Mouse (Mus musculus) WW6 (cell line): Measurements from ENCODE around the gene Fsip1.
"Not testable (repeated sequence)": the region's sequence is repeated elsewhere in the genome, so short reads cannot be mapped to it uniquely, and the experiment has no call there.

ENCODE experiments used
- DNase-seq: peaks from one replicate; pipeline ENCODE4 v3.0.0-alpha.2; 2013; ENCODE audit warnings: low read depth, low spot score

Gene Fsip1

GRCm38 (mm10) chr2:118179472-118179871 is 77.3 kb downstream of the Fsip1 start:
- DNase-seq: peak; percentile 31

- DNase-seq: no peak
These were observed 82.0 kb downstream of the Fsip1 start for GRCm38 (mm10) chr2:118174558-118175383.

- DNase-seq: no peak
These were observed 88.5 kb downstream of the Fsip1 start for GRCm38 (mm10) chr2:118168225-118168624.

- no peak for DNase-seq
These were observed 89.0 kb downstream of the Fsip1 start for GRCm38 (mm10) chr2:118167731-118168130.

DNA sequence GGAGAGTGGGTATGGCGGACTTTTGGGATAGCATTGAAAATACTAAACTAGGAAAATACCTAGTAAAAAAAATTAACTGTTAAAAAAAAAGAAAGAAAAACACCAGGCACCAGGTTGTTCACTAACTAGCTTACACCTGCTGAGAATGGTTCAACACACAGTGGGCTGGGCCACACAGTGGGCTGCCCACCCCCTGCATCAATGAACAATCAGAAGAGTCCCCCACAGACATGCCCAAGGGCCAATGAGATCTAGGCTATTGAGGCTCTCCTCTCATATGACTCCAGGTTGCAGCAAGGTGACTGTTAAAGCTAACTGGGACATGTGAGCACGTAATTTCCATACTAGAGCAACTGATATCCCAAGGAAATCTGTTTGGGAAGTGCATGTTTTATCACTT is 91.1 kb downstream of the Fsip1 start:
- no peak for DNase-seq

GRCm38 (mm10) chr2:118164137-118164536 is 92.6 kb downstream of the Fsip1 start:
- DNase-seq: no peak

GRCm38 (mm10) chr2:118162486-118162885 is 94.3 kb downstream of the Fsip1 start:
- no peak for DNase-seq

DNA sequence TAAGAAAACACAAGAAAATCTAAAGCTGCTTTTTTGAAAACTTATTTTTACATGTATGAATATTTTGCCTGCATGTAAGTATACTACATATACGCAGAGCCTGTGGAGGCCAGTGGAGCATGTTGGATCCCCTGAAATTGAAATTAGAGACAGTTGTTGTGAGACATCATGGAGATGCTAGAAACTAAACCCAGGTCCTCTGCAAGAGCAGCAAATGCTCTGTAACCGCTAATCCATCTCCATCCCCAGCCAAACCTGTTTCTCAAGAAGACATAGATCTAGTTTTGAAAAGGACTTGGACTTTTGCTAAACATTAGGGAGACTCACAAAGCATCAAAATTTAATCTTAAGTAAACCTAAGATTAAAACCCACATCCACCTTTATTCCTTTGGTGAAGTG is 95.8 kb downstream of the Fsip1 start:
- DNase-seq: no peak

- DNase-seq: no peak
These were observed 96.2 kb downstream of the Fsip1 start for GRCm38 (mm10) chr2:118160547-118160946.

GRCm38 (mm10) chr2:118159126-118159525 is 97.6 kb downstream of the Fsip1 start:
- no peak for DNase-seq

DNA sequence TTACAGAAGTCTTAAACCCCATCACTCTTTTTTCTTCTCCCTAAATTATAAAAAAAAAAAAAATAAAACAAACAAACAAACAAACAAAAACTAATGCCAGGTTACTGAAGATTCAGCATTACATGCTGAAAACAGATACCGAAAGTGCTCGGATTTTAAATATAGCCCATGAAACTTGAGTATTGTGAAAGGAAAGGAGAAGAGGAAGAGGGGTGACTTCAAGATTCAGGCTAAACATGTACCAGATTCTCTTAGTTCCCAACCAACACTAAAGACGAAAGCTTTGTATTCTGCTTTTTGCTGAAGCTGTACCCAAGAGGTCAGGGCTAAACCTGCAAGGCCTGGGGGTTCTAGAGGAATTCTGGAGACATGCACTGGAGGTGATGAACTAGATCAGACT is 98.7 kb downstream of the Fsip1 start:
- DNase-seq: no peak

GRCm38 (mm10) chr2:118149855-118150563 is 106.8 kb downstream of the Fsip1 start:
- DNase-seq: no peak

DNA sequence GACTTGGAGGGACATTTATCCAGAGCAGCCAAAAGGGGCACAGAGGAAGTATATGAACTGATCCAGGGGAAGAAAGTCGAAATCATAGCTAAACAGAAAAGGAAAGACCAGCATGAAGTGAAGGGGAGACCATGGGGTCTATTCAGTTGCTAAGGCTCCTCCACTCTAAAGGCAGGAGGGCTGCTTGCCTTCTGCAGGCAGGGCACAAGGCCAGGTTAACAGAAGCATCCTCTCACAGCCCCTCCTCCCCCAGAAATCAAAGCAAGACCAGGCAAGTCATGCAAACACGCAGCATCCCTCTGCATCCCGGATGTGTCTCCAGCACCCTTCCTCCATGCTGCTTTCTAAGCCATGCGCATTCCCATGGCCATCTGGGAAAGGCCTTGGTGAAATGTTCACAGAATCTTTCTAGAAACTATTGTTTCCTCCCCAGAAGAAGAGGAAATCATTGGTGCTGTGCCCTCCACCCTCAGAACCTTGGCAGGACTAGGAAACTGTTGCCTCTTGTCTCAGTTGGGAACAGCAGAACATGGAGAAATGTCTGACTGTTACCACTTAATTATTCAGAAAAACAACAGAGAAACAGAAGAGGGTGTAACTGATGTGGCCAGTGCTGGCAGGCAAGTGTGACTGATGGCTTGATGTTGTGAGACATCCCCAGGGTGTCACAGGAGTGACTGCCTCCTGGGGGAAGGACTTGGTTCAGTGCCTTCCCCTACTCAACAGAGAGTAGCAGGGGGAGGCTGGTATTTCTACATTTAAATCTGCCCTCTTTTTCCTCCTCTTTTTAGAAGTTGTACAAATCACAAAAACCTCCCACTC is 108.2 kb downstream of the Fsip1 start:
- no peak for DNase-seq

- not testable (repeated sequence) for DNase-seq
These were observed 109.0 kb downstream of the Fsip1 start for GRCm38 (mm10) chr2:118147749-118148148.

DNA sequence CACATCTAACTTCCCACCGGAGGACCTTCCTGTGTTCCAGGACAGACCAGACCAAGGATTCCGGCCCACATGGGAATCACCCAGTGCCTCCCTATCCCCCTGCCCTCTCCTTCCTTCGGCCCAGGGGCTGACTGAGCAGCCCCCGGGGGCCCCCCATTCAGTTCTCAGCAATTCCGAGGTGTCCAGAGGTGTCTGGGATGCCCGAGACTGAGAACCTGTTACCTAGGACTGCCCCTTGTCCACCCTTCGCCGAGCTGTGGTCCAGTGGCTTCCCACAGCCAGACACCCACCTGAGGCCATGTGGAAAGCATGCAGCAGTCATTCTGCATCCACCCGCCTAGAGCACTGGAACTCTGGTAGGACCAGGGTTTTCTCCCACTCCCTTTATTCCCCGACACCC is 115.1 kb downstream of the Fsip1 start:
- DNase-seq: no peak

GRCm38 (mm10) chr2:118139261-118139660 is 117.5 kb downstream of the Fsip1 start:
- no peak for DNase-seq

DNA sequence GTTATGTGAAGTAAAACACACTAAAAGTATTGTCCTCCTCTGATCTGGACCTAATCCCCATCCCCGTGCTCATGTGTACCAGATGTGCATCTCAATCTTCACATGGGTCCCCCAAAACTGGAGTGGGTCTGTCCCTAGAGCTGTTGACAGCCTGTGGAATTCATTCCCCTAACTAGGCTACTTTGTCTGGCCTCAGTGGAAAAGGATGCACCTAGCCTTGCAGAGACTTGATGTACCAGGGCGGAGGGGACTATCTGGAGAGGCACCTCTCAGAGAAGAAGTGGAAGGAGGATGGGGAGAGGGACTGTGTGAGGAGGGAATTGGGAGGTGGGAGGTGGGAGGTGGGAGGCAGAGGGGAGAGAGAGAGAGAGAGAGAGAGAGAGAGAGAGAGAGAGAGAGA is 119.0 kb downstream of the Fsip1 start:
- no peak for DNase-seq

- no peak for DNase-seq
These were observed 119.7 kb downstream of the Fsip1 start for GRCm38 (mm10) chr2:118137071-118137470.

- no peak for DNase-seq
These were observed 128.5 kb downstream of the Fsip1 start for GRCm38 (mm10) chr2:118128313-118128712.

DNA sequence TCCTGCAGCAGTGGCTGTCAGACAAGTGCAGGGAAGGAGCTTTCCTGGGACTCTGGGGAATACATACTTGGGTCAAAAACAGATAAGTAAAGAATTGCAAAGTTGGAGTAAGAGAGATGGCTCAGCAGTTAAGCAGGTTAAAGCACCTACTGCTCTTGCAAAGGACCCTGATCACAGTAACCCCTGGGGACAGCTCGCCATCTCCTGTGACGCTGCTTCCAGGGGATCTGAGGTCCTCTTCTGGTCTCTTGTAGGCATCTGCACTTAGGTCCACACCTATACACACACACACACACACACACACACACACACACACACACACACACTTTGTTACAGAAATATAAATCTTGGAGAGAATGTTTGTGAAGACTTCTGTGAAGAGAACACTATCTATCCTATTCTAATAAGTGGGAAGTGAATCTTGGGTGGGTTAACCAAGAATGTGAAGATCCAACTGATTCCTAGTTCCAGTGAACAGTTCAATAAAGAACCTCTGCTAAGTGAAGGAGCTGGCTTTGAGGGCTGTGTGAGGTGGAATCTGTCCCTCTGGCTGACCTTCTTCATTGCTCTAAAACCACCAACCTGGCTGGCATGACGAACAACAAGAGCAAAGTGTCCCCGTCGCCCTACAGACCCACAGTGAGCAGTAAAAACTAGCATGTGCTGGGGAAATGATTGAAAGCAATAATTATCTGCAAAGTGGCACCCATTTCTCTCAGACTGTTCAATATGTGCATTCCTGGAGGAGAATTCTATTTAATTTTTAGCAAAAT is 129.1 kb downstream of the Fsip1 start:
- no peak for DNase-seq

DNA sequence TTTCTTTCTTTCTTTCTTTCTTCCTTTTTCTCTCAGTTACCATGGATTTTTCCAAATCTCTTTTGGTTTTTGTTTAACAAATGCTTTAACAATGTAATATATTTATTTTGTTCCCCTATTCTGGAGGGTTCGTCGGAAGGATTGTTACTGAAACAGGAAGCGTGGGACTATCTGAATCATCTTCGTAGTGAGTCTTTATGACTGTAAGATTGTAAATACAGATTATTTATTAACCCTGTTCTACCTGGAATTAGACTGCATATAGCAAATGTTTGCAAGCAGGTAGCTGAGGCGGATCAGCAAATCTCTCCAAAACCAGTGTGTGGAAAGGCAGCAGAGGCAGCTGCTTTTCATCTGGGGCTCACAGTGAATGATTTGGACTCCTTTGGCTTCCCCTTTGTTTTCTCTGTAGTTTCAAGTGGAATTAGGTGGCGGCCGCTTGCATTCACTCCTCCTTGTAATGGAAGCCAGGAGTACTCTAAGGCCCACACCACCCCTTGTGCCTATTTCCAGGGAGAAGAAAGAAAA is 130.8 kb downstream of the Fsip1 start:
- DNase-seq: no peak
